Mouse (Mus musculus) megakaryocyte, embryonic 14.5 days (primary cell): Measurements from ENCODE around the gene Epm2aip1. TPM values are rescaled to one million over a fixed set of nuclear protein-coding genes. Genes with fewer than 3 reads are reported as not detected.

Experiments used
- H3K27me3 ChIP-seq: replicated peaks from 2 replicates; pipeline ENCODE3; 2012; ENCODE audit warnings: inconsistent platforms
- H3K36me3 ChIP-seq: replicated peaks from 2 replicates; pipeline ENCODE3; 2012; ENCODE audit warnings: low read length, inconsistent platforms, mixed read lengths
- H3K4me1 ChIP-seq: 2 replicates; pipeline ENCODE4 v1.6.1; 2012; ENCODE audit warnings: inconsistent platforms
- H3K4me3 ChIP-seq: replicated peaks from 2 replicates; pipeline ENCODE3; 2012; ENCODE audit warnings: moderate library complexity, mild to moderate bottlenecking, inconsistent platforms
- H3K9me3 ChIP-seq: 2 replicates; pipeline ENCODE4 v1.6.1; 2012; ENCODE audit warnings: inconsistent platforms
- FLI1 ChIP-seq: IDR thresholded peaks from 2 replicates; pipeline ENCODE4 v1.6.1; 2012; ENCODE audit warnings: low read length, inconsistent platforms, mixed read lengths
- GATA1 ChIP-seq: IDR thresholded peaks from 3 replicates; pipeline ENCODE4 v1.6.1; 2012; ENCODE audit warnings: mixed read lengths, low read length, inconsistent platforms, borderline replicate concordance
- polyA plus RNA-seq: library from polyadenylated mRNA; stranded (reverse); fragments of >175 nt; gene quantifications from 2 replicates; pipeline ENCODE4 v1.2.3, GENCODE M21; 2012; ENCODE audit warnings: low replicate concordance; ENCODE audit not compliant: insufficient read depth

The Epm2aip1 gene
- polyA plus RNA-seq, 1 experiment, result 0.41 TPM

- H3K27me3 ChIP-seq, result peaks cover 67% of the 10 kb centered on the region
- H3K4me1 ChIP-seq, result no peaks in the 10 kb centered on the region
- TF ChIP-seq FLI1 (no peak), GATA1 (no peak)
- no peaks in the 10 kb centered on the region for H3K9me3 ChIP-seq
- H3K36me3 ChIP-seq, result no peaks in the 10 kb centered on the region
- no peak overlapping the region for H3K4me3 ChIP-seq
These were observed 30.6 kb downstream of the Epm2aip1 start for GRCm38 (mm10) chr9:111302196-111302831.

DNA sequence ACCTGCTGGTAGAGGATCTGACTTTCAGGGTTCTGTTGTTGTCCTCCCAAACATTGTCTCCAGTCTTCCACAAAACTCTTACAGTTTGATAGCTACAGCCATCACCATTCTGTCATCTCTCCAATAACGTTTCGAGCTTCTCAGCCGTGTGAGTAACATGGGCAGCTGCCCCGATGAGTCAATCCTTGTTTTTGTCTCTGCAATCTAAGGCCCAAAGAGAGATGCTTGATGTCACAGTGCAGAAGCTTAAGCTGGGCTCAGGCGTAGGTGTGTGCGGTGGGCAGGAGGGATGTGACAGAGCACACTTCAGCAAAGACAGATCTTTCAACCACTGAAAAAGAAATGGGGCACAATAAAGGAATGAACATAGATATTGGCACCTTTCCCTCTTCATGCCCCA lies 32.3 kb downstream of the Epm2aip1 start:
- TF ChIP-seq FLI1, result no peak
- no peak for TF ChIP-seq GATA1
- H3K9me3 ChIP-seq, result no peaks in the 10 kb centered on the region

GRCm38 (mm10) chr9:111306142-111306541 lies 34.4 kb downstream of the Epm2aip1 start:
- H3K36me3 ChIP-seq, result no peaks in the 10 kb centered on the region
- H3K27me3 ChIP-seq, result peaks cover 78% of the 10 kb centered on the region
- H3K9me3 ChIP-seq, result peaks cover 2% of the 10 kb centered on the region
- peaks cover under 1% of the 10 kb centered on the region; the same call in 1 of the 2 replicates for H3K4me1 ChIP-seq
- TF ChIP-seq FLI1 (no peak), GATA1 (no peak)
- no peak overlapping the region for H3K4me3 ChIP-seq

More for the DNA sequence above, 32.3 kb downstream of the Epm2aip1 start:
- Histone ChIP-seq H3K36me3 (no peaks in the 10 kb centered on the region), H3K4me3 (no peak overlapping the region), H3K4me1 (no peaks in the 10 kb centered on the region), H3K27me3 (peaks cover 72% of the 10 kb centered on the region)

- Histone ChIP-seq H3K4me1 (peaks cover 17% of the 10 kb centered on the region), H3K9me3 (peaks cover 7% of the 10 kb centered on the region), H3K27me3 (peaks cover 70% of the 10 kb centered on the region), H3K4me3 (peak within 1 kb of the TSS; percentile 80), H3K36me3 (no peaks in the 10 kb centered on the region)
- TF ChIP-seq GATA1, result no peak
- TF ChIP-seq FLI1, result no peak
These were observed 39.5 kb downstream of the Epm2aip1 start, which contains the start of gene Trank1 for GRCm38 (mm10) chr9:111311031-111311842. Gene Trank1, plus strand, starts transcription at chr9:111311739.

GRCm38 (mm10) chr9:111311843-111312441 lies 40.2 kb downstream of the Epm2aip1 start:
- Histone ChIP-seq H3K4me1 (peaks cover 17% of the 10 kb centered on the region), H3K9me3 (peaks cover 7% of the 10 kb centered on the region), H3K4me3 (peak overlapping the region; percentile 80), H3K27me3 (peaks cover 66% of the 10 kb centered on the region), H3K36me3 (no peaks in the 10 kb centered on the region)
- no peak for TF ChIP-seq FLI1
- TF ChIP-seq GATA1, result no peak

- peaks cover 68% of the 10 kb centered on the region for H3K27me3 ChIP-seq
These were observed 40.9 kb downstream of the Epm2aip1 start for GRCm38 (mm10) chr9:111312442-111313141.

GRCm38 (mm10) chr9:111313299-111313698 lies 41.6 kb downstream of the Epm2aip1 start:
- Histone ChIP-seq H3K4me3 (no peak overlapping the region), H3K36me3 (no peaks in the 10 kb centered on the region), H3K27me3 (peaks cover 66% of the 10 kb centered on the region), H3K4me1 (peaks cover 17% of the 10 kb centered on the region), H3K9me3 (peaks cover 7% of the 10 kb centered on the region)
- TF ChIP-seq FLI1, result no peak
- TF ChIP-seq GATA1, result no peak

More at GRCm38 (mm10) chr9:111312442-111313141, 40.9 kb downstream of the Epm2aip1 start:
- TF ChIP-seq FLI1 (no peak), GATA1 (no peak)
- H3K4me3 ChIP-seq, result no peak overlapping the region
- no peaks in the 10 kb centered on the region for H3K36me3 ChIP-seq
- peaks cover 7% of the 10 kb centered on the region for H3K9me3 ChIP-seq
- H3K4me1 ChIP-seq, result peaks cover 17% of the 10 kb centered on the region

DNA sequence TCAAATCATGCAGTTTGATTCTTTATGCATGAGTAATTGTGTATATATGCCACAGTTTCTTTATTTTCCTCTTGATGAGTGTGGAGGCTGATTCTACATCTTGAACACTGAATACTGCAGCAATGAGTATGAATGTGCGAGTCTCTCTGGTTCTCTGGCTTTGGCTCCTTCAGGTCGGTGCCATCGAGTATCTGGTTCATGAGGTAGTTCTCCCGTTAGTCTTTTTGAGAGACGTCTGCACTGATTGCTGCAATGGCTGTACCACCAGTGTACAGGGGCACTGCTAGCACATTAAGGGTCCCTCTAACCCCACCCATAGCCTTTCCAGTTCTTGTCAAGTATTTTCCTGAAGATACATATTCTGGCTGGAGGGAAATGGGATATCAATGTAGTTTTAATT lies 42.1 kb downstream of the Epm2aip1 start:
- TF ChIP-seq FLI1 (no peak), GATA1 (no peak)
- H3K27me3 ChIP-seq, result peaks cover 62% of the 10 kb centered on the region
- no peaks in the 10 kb centered on the region for H3K36me3 ChIP-seq

GRCm38 (mm10) chr9:111314219-111314618 lies 42.5 kb downstream of the Epm2aip1 start:
- Histone ChIP-seq H3K4me1 (peaks cover 17% of the 10 kb centered on the region), H3K9me3 (peaks cover 7% of the 10 kb centered on the region), H3K4me3 (no peak overlapping the region), H3K27me3 (peaks cover 60% of the 10 kb centered on the region), H3K36me3 (no peaks in the 10 kb centered on the region)
- TF ChIP-seq FLI1 (no peak), GATA1 (no peak)

More for the DNA sequence above, 42.1 kb downstream of the Epm2aip1 start:
- H3K4me3 ChIP-seq, result no peak overlapping the region
- H3K4me1 ChIP-seq, result peaks cover 17% of the 10 kb centered on the region
- peaks cover 7% of the 10 kb centered on the region for H3K9me3 ChIP-seq
